Mouse (Mus musculus) spleen, adult 12 weeks (tissue): ENCODE results near the gene Rtcb.

Experiments used
- DNase-seq: peaks from one replicate; pipeline ENCODE4 v3.0.0; 2022; ENCODE audit warnings: low spot score

Gene Rtcb

GRCm38 (mm10) chr10:85957464-85957950 lies at the start of gene Rtcb:
Rtcb (minus strand) TSS chr10:85957823.
- DNase-seq, result peak; percentile 88

DNA sequence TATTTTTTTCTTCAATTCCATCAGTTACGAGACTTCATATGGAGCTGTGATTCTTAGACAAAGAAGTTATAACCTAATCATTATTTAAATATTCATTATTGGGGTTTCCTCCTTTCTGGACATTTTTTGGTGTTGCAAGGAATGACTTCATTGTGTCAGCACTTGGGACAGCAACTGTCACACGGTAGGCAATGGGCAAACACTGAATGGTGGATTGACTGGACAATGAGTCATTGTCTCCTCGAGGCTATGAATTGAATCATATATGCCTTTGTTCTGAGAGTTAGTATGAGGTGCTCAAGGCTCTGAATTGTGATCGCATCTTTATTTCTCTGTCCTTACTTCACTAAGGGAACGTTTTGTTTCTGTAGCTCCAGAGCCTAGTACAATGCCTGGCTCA lies 48.8 kb upstream of the Rtcb start:
- no peak for DNase-seq

DNA sequence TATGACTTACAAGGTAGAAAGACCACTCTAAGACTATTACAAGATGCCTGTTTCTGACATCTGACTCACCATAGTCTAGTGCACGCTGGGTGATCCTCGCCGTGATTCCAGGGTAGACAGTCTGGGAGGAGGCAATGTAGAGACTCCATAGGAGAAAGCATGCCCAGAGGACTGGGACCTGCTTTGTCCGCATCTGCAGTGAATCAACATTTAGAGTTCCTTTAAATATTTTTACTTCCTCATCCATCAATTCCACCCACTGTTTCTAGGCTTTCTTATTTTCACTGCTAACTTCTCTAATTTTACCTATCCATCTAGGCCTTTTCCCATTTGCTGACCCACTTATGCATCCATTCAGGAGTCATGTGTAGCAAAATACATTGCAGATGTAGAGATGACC lies 42.8 kb upstream of the Rtcb start:
- no peak for DNase-seq

GRCm38 (mm10) chr10:85994543-85995104 lies 37.0 kb upstream of the Rtcb start:
- DNase-seq, result no peak

DNA sequence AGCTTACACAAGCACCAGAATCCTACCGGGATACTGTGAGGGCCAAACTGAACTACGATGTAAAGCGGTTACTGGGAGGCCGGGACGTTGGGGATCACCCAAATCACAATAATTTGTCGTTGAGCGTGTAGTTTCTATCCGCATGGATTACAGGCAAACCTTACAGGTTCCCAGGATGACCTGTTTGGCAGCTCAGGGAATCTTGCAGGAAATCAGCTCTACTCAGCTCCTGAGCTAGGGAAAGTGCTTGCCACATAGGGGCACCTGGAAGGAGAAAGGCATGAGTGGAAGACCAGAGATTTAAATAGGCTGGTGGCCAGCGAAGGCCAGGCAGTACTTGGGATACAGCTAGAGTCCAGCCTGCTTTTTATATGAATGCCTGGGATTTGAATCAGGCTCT lies 36.2 kb upstream of the Rtcb start:
- no peak for DNase-seq

DNA sequence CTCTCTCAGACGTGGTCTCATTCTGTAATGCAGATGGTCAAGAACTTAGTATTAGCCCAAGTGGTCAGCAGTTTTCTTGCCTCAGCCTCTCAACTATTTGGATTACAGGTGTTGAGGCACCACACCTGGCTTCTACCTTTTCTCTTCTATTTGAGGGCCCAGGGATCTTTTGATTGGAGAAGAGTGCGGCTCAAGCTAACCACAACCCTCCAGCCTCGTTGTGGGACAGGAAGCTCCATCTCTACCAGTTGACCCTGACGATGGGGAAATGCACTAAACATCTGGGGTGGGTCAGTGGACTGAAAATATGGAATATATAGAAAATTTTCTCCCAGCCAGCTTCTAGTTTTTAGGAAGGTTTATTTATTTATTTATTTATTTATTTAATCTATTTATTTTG lies 34.8 kb upstream of the Rtcb start:
- no peak for DNase-seq

GRCm38 (mm10) chr10:85989412-85990115 lies 31.9 kb upstream of the Rtcb start:
- no peak for DNase-seq

GRCm38 (mm10) chr10:85972915-85973314 lies 15.3 kb upstream of the Rtcb start:
- no peak for DNase-seq

DNA sequence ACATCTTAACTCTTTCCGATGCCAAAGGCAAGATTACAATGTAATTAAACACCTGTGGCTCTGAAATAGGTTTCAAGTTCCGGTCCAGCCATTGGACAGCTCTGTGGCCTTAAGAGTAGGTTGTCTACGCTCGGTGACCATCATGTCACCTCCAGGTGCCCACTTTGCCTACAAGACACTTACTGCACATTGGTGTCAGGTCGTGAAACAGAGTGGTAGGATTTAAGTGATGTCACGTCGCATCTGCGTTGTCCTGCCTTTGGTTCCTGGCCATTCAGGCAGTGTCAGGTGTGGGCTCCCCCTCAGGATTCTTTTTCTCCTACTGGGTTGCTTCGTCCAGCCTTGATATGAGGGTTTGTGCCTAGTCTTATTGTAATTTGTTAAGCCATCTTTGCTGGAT lies 14.2 kb upstream of the Rtcb start:
- DNase-seq, result no peak

DNA sequence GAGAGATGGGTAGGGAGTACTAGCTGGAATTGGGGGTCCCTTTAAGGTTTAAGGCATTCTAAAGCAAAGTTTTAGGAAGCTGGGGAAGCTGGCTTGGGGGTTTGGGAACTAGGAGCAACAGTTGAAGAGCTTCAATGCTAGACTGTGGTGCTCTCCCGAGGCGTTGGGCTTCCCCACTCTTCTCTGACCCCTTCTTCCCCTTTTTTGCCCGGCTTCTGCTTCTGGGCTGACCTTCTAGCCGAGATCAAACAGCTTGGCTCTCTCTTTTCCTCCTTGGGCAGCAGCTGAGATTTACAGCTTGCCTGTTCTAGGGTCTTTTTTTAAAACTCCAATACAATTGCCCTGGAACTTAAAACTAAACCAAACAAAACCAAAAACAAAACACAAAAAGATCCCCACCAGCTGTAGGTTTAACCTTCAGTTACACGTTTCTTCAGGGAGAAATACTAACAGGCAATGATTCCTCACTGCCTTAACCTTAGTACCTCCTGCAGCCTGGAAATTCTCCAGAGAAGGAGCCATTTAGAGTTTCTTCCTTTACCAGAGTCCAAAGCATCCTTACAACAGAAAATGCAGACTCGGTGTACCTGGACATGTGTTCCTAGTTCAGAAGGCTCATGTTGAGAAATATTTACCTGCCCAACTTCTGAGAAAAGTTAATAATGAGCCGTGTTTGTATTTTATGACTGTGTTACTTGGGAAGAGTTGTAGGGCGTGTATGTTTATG lies 12.4 kb upstream of the Rtcb start:
- DNase-seq, result no peak

DNA sequence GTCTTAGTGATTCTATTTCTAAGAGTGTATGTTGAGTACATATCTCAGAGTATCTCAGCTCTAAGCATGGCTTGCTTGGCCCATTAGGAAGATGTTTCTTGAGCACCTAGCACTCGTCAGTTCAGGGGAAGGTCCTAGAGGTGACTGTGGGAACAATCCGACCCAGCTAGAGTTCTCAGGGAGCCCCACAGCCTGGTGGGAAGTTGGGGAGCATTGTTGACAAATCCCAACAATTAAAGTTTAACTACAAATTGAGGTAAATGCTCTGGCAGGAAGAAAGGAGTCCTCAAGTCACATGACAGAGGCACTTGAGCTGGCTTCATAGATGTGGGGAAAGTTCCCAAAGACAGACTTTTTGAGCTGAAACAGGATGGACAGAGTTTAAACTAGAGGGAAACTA lies 11.1 kb upstream of the Rtcb start:
- DNase-seq, result no peak

DNA sequence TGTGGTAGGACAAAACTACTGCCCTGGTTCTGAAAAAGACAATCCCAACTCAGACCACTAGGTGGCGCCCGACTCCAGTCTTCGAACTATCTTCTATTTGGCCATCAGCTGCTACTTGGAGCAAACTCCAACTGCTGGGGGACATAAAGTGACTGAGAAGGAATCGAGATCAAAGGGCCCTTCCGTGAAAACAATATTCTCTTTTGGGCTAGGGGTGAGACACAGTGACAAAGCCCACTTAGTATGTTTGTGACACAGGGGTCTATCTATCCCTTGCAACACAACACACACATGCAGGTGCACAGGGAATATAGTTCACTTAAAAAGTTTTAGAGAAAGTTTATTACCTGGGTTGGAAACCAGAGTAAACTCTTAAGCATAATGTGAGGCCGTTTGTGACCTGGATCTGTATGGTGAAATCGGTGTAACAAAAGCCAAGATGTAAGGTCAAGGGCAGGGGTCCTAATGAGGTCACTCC lies 10.6 kb upstream of the Rtcb start:
- peak; percentile 54 for DNase-seq

DNA sequence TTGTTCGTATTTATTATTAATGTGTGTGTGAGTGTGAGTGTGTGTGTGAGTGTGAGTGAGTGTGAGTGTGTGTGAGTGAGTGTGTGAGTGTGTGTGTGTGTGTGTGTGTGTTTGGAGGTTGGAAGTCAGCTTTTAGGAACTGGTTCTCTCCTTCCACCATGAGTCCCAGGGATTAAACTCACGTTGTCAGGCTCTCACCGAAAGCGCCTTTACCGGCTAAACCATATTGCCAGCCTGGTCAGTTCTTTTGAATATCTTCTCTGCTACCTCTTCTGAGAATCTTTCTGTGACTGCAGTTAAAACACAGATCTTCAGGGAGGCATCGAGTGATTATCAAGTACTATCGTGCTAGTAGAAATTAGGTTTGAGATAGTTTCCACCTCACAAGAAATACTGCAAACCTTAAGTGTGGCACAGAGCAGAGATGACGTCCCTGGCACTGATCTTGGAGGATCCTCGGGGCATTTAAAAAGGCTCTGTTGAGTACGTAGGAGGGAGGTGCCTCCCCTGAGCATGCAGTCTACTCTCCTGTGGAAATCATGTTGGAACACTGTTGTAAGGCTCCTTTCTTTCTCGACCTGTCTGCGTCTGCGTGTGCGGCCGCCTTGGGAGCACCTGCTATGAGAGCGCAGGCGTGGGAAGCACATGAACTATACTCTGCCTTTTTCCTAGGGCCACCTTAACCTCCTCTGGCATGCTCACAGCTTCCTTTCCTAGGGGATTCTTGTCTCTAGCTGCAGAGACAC lies 10.0 kb upstream of the Rtcb start:
- no peak for DNase-seq

GRCm38 (mm10) chr10:85966476-85966875 lies 8.9 kb upstream of the Rtcb start:
- DNase-seq, result no peak

GRCm38 (mm10) chr10:85964316-85964715 lies 6.7 kb upstream of the Rtcb start:
- DNase-seq, result no peak

DNA sequence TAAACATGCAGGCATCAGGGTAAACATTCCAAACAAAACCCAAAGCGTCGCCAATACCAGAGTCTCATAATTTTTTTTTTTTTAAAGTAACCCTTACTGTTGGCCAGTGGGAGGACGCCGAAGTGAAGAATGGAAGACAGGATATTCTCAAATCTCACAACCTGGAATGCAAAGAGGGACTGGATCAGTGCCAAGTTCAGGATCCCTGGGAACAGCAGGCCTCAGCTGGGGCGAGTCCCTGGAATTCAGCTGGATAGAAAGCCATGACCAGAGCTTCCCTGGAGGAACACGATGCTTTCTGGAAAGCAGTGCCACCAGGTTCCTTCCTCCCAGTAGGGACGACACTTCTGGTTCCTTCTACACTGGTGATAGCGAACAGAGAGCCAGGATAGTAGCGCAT lies 5.3 kb upstream of the Rtcb start:
- DNase-seq, result no peak

DNA sequence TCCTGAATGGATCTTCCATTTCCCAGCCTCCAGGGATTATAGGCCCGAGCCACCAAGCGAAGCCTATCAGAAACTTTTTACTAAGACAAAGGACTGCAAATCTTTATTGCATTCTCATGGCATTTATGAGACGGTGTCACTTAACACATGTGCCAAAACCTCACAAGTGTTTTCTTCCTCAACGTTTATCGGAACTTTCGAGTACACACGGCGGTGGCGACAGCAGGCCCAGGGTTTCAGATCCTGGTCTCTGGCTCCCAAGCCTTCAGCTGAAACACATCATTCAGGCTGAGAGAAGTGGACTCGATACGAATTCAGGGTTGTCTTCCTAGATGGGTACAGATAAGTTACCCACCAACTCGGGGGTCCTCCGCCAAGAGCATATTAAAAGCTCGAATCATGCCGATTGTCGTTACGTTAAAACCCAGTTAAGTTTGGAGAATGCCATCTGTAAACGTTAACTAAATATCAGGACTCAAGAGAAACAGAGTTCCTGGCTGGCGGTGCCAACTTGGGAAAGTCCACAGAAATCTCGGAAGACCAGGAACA lies 678 bp downstream of the Rtcb start:
- peak; percentile 3 for DNase-seq

- no peak for DNase-seq
These were observed 3.2 kb downstream of the Rtcb start for GRCm38 (mm10) chr10:85954429-85954828.

- no peak for DNase-seq
These were observed 4.2 kb downstream of the Rtcb start for GRCm38 (mm10) chr10:85953401-85953800.

DNA sequence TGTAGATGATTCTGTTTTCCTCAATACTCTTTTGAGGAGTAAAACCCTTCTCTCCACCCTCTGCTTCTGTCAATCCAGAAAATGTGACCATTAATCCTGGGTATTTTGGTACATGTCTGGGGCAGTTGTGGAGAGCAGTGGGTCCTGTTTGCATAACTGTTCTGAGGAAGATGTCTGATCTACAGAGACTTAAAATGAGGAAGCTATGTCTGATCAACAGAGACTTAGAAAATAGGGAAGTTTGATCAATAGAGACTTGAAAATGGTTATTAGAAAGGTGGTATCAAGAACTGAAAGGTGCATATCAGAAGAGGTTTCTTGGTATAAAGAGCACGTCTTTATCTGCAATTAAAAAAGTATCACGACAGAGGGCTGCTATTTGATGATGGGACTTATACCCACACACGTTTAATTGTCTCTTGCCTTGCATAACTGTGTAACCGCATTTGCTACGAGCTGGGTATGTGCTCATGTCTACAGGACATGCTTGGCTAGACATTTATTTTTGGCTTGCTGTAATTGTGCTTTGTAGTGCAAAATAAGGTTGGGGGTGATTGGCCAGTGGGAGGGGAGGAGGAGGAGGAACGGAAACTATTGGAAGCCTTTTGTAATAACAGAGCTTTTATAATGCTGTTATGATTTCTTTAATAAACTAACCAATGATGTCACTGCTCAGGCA lies 5.7 kb downstream of the Rtcb start:
- no peak for DNase-seq

DNA sequence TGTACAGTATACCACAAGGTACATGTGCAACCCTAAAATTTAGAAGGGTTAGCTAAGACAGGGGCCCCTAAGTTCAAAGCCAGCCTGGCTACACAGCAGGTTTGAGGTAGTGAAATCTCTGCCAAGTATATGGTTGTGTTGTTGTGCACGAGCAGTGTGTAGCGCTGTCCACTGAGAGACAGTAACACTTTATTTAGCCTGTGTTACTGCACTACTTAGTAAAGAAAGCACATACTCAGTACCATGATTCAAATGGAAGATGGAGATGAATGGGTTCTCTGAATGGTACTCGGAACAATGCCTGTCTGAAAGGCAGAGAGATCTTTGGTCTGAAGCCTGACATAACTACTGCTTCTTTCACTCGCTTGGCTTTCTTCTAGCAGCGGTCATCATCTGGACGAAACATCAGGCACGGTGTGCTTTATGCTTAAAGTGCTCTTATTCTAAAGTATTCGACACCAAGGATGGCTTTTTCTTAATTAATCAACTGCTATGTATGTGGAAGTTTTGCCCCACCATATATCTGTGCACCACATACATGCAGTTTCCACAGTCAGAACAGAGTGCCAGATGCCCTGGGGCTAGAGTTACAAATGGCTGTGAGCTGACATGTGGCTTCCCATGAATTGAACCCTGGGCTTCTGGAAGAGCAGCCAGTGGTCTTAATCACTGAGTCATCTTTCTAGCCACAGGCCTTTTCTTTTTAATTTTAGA lies 9.0 kb downstream of the Rtcb start:
- DNase-seq, result no peak
